Mouse (Mus musculus): ENCODE data around the gene G3bp1. TPM values are rescaled to one million over a fixed set of nuclear protein-coding genes. Genes with fewer than 3 reads are reported as not detected.

G3bp1 gene
- total and polyA plus RNA-seq, 3 experiments = 129 to 314 (median 246) TPM

Other genes starting within 250 kb of the G3bp1 start
- under 0.01 and 0.03 TPM in 2 replicates for gene Fat2, start 133.1 kb upstream of the G3bp1 start, total RNA-seq (2012; rRNA removed)
- gene Fat2, start 133.1 kb upstream of the G3bp1 start, polyA plus RNA-seq (2012; ENCODE audit: insufficient read depth in 1 of 2, insufficient read length in 2 of 2, low read depth in 1 of 2, low replicate concordance in 2 of 2, missing spikeins in 1 of 2) = under 1 TPM in 1 of 2 experiments, not detected in 1; 0.01 TPM
- not detected in 2 replicates for gene Sparc, start 46.5 kb upstream of the G3bp1 start, total RNA-seq (2012; rRNA removed)
- not detected for gene Sparc, start 46.5 kb upstream of the G3bp1 start, polyA plus RNA-seq (2012; ENCODE audit: insufficient read depth in 1 of 2, insufficient read length in 2 of 2, low read depth in 1 of 2, low replicate concordance in 2 of 2, missing spikeins in 1 of 2)
- gene Atox1, start 8.4 kb upstream of the G3bp1 start, total RNA-seq (2012; rRNA removed) = 340 and 365 TPM in 2 replicates
- 100 to 1,000 TPM in 1 of 2 experiments, not detected in 1; 258 TPM for gene Atox1, start 8.4 kb upstream of the G3bp1 start, polyA plus RNA-seq (2012; ENCODE audit: insufficient read depth in 1 of 2, insufficient read length in 2 of 2, low read depth in 1 of 2, low replicate concordance in 2 of 2, missing spikeins in 1 of 2)
- not detected in 2 replicates for gene Glra1, start 138.5 kb downstream of the G3bp1 start, total RNA-seq (2012; rRNA removed)
- gene Glra1, start 138.5 kb downstream of the G3bp1 start, polyA plus RNA-seq (2012; ENCODE audit: insufficient read depth in 1 of 2, insufficient read length in 2 of 2, low read depth in 1 of 2, low replicate concordance in 2 of 2, missing spikeins in 1 of 2) = not detected

Measured in MEL (cell line).